Mouse (Mus musculus): ENCODE measurements at regions not wholly inside any gene's neighbourhood (a gene's known extent, or its start where the extent isn't known, plus 50 kb on each side); places are given as distances from the start of the nearest gene placed in this dataset.

GRCm38 (mm10) chr3:38360421-38360921, 124.2 kb downstream of the Ankrd50 start:
- no peak for TF ChIP-seq POLR2A (IDR thresholded peaks at IDR 0.05; ENCODE audit: extremely low read depth, insufficient read depth, low read length)
- TF ChIP-seq CTCF (IDR thresholded peaks at IDR 0.05; ENCODE audit: low read depth, low read length) = no peak
- Histone ChIP-seq H3K4me3 (ENCODE audit: insufficient read depth, low read depth, low read length) (no peak overlapping the region), H3K27me3 (ENCODE audit: control insufficient read depth, insufficient read depth, low read length) (no peaks in the 10 kb centered on the region; the same call in 1 of the 2 replicates), H3K4me1 (ENCODE audit: control insufficient read depth, insufficient read depth, low read length) (no peaks in the 10 kb centered on the region; the same call in 1 of the 2 replicates), H3K9ac (ENCODE audit: low read depth, low read length) (no peak overlapping the region), H3K79me2 (ENCODE audit: control insufficient read depth, insufficient read depth, low read length) (no peaks in the 10 kb centered on the region), H3K36me3 (ENCODE audit: control insufficient read depth, insufficient read depth, low read length) (no peaks in the 10 kb centered on the region), H3K27ac (replicated peaks; ENCODE audit: insufficient read depth, low read depth, low read length) (no peak overlapping the region)
- no peak for DNase-seq (ENCODE audit: extremely low read depth, low read depth, low spot score)
- WGBS = 31% methylated on average over 3 of the region's 3 CpGs

- no peaks in the 10 kb centered on the region; the same call in 1 of the 2 replicates for H3K4me1 ChIP-seq (ENCODE audit: control insufficient read depth, insufficient read depth, low read length)
- H3K27me3 ChIP-seq (ENCODE audit: control insufficient read depth, insufficient read depth, low read length) = no peaks in the 10 kb centered on the region; the same call in 1 of the 2 replicates
- no peaks in the 10 kb centered on the region for H3K36me3 ChIP-seq (ENCODE audit: control insufficient read depth, insufficient read depth, low read length)
- no peak overlapping the region for H3K9ac ChIP-seq (ENCODE audit: low read depth, low read length)
- WGBS = 13% methylated on average over 14 of the region's 14 CpGs
- H3K27ac ChIP-seq (replicated peaks; ENCODE audit: insufficient read depth, low read depth, low read length) = no peak overlapping the region
- no peak for TF ChIP-seq CTCF (IDR thresholded peaks at IDR 0.05; ENCODE audit: low read depth, low read length)
- H3K79me2 ChIP-seq (ENCODE audit: control insufficient read depth, insufficient read depth, low read length) = no peaks in the 10 kb centered on the region
- DNase-seq (ENCODE audit: extremely low read depth, low read depth, low spot score) = no peak
- no peak overlapping the region for H3K4me3 ChIP-seq (ENCODE audit: insufficient read depth, low read depth, low read length)
Measured at GRCm38 (mm10) chr3:38357905-38358491, 126.6 kb downstream of the Ankrd50 start.

- H3K4me1 ChIP-seq (ENCODE audit: control insufficient read depth, insufficient read depth, low read length) = no peaks in the 10 kb centered on the region
- TF ChIP-seq CTCF (IDR thresholded peaks at IDR 0.05; ENCODE audit: low read depth, low read length) (no peak), POLR2A (IDR thresholded peaks at IDR 0.05; ENCODE audit: extremely low read depth, insufficient read depth, low read length) (no peak)
- no peak overlapping the region for H3K4me3 ChIP-seq (ENCODE audit: insufficient read depth, low read depth, low read length)
- H3K27ac ChIP-seq (replicated peaks; ENCODE audit: insufficient read depth, low read depth, low read length) = no peak overlapping the region
- WGBS = 41% methylated on average over 2 of the region's 2 CpGs
- H3K36me3 ChIP-seq (ENCODE audit: control insufficient read depth, insufficient read depth, low read length) = no peaks in the 10 kb centered on the region
- H3K9ac ChIP-seq (ENCODE audit: low read depth, low read length) = no peak overlapping the region
- no peaks in the 10 kb centered on the region for H3K27me3 ChIP-seq (ENCODE audit: control insufficient read depth, insufficient read depth, low read length)
- H3K79me2 ChIP-seq (ENCODE audit: control insufficient read depth, insufficient read depth, low read length) = no peaks in the 10 kb centered on the region
- no peak for DNase-seq (ENCODE audit: extremely low read depth, low read depth, low spot score)
Measured at GRCm38 (mm10) chr3:38344283-38344682, 140.4 kb downstream of the Ankrd50 start.

- Histone ChIP-seq H3K36me3 (ENCODE audit: control insufficient read depth, insufficient read depth, low read length) (no peaks in the 10 kb centered on the region), H3K27ac (replicated peaks; ENCODE audit: insufficient read depth, low read depth, low read length) (no peak overlapping the region), H3K27me3 (ENCODE audit: control insufficient read depth, insufficient read depth, low read length) (no peaks in the 10 kb centered on the region), H3K4me3 (ENCODE audit: insufficient read depth, low read depth, low read length) (no peak overlapping the region), H3K9ac (ENCODE audit: low read depth, low read length) (no peak overlapping the region), H3K4me1 (ENCODE audit: control insufficient read depth, insufficient read depth, low read length) (no peaks in the 10 kb centered on the region), H3K79me2 (ENCODE audit: control insufficient read depth, insufficient read depth, low read length) (no peaks in the 10 kb centered on the region)
- 100% methylated on average over 1 of the region's 1 CpGs for WGBS
- DNase-seq (ENCODE audit: extremely low read depth, low read depth, low spot score) = no peak
- no peak for TF ChIP-seq CTCF (IDR thresholded peaks at IDR 0.05; ENCODE audit: low read depth, low read length)
- TF ChIP-seq POLR2A (IDR thresholded peaks at IDR 0.05; ENCODE audit: extremely low read depth, insufficient read depth, low read length) = no peak
Measured at GRCm38 (mm10) chr3:38341666-38342065, 143.0 kb downstream of the Ankrd50 start.

GRCm38 (mm10) chr3:38333321-38333910, 151.2 kb downstream of the Ankrd50 start:
- TF ChIP-seq POLR2A (IDR thresholded peaks at IDR 0.05; ENCODE audit: extremely low read depth, insufficient read depth, low read length) (no peak), CTCF (IDR thresholded peaks at IDR 0.05; ENCODE audit: low read depth, low read length) (no peak)
- WGBS = 38% methylated on average over 3 of the region's 3 CpGs
- H3K4me3 ChIP-seq (ENCODE audit: insufficient read depth, low read depth, low read length) = no peak overlapping the region
- no peaks in the 10 kb centered on the region for H3K79me2 ChIP-seq (ENCODE audit: control insufficient read depth, insufficient read depth, low read length)
- H3K27me3 ChIP-seq (ENCODE audit: control insufficient read depth, insufficient read depth, low read length) = no peaks in the 10 kb centered on the region
- no peak overlapping the region for H3K9ac ChIP-seq (ENCODE audit: low read depth, low read length)
- H3K27ac ChIP-seq (replicated peaks; ENCODE audit: insufficient read depth, low read depth, low read length) = no peak overlapping the region
- H3K4me1 ChIP-seq (ENCODE audit: control insufficient read depth, insufficient read depth, low read length) = no peaks in the 10 kb centered on the region
- no peaks in the 10 kb centered on the region for H3K36me3 ChIP-seq (ENCODE audit: control insufficient read depth, insufficient read depth, low read length)
- DNase-seq (ENCODE audit: extremely low read depth, low read depth, low spot score) = no peak

GRCm38 (mm10) chr3:38331169-38331568, 153.5 kb downstream of the Ankrd50 start:
- H3K79me2 ChIP-seq (ENCODE audit: control insufficient read depth, insufficient read depth, low read length) = no peaks in the 10 kb centered on the region
- no peaks in the 10 kb centered on the region for H3K36me3 ChIP-seq (ENCODE audit: control insufficient read depth, insufficient read depth, low read length)
- H3K9ac ChIP-seq (ENCODE audit: low read depth, low read length) = no peak overlapping the region
- no peaks in the 10 kb centered on the region for H3K27me3 ChIP-seq (ENCODE audit: control insufficient read depth, insufficient read depth, low read length)
- no peak overlapping the region for H3K27ac ChIP-seq (replicated peaks; ENCODE audit: insufficient read depth, low read depth, low read length)
- H3K4me3 ChIP-seq (ENCODE audit: insufficient read depth, low read depth, low read length) = no peak overlapping the region
- TF ChIP-seq POLR2A (IDR thresholded peaks at IDR 0.05; ENCODE audit: extremely low read depth, insufficient read depth, low read length) (no peak), CTCF (IDR thresholded peaks at IDR 0.05; ENCODE audit: low read depth, low read length) (no peak)
- no peak for DNase-seq (ENCODE audit: extremely low read depth, low read depth, low spot score)
- no peaks in the 10 kb centered on the region for H3K4me1 ChIP-seq (ENCODE audit: control insufficient read depth, insufficient read depth, low read length)
